Mouse (Mus musculus) testis, adult 2 months (tissue): ENCODE measurements around the gene Mid1. TPM values are rescaled to one million over a fixed set of nuclear protein-coding genes. Genes with fewer than 3 reads are reported as not detected.
"Not testable (repeated sequence)": the region's sequence is repeated elsewhere in the genome, so short reads cannot be mapped to it uniquely, and the experiment has no call there.

Experiments used
- H3K27ac ChIP-seq: fragments of 200-500 bp; 2 replicates; pipeline ENCODE4 v1.5.1; 2012; ENCODE audit warnings: low read depth, low read length; ENCODE audit not compliant: control insufficient read depth, insufficient read depth
- H3K27me3 ChIP-seq: fragments of 200-500 bp; 2 replicates; pipeline ENCODE4 v1.6.1; 2012; ENCODE audit warnings: mild to moderate bottlenecking, low read length, moderate library complexity; ENCODE audit not compliant: control insufficient read depth, insufficient read depth
- H3K36me3 ChIP-seq: fragments of 200-500 bp; 2 replicates; pipeline ENCODE4 v1.6.1; 2012; ENCODE audit warnings: mild to moderate bottlenecking, low read length; ENCODE audit not compliant: control insufficient read depth, insufficient read depth
- H3K4me1 ChIP-seq: fragments of 200-500 bp; 2 replicates; pipeline ENCODE4 v1.6.1; 2012; ENCODE audit warnings: low read length; ENCODE audit not compliant: control insufficient read depth, insufficient read depth
- H3K4me3 ChIP-seq: fragments of 200-500 bp; 2 replicates; pipeline ENCODE4 v1.5.1; 2012; ENCODE audit warnings: low read depth, mild to moderate bottlenecking, low read length, moderate library complexity, mixed read lengths; ENCODE audit not compliant: control insufficient read depth
- polyA plus RNA-seq: library from polyadenylated mRNA; depleted of rRNA; stranded (reverse); fragments of >200 nt; gene quantifications from 2 replicates; pipeline ENCODE4 v1.2.3, GENCODE M21; 2012

Gene Mid1
- polyA plus RNA-seq, 1 experiment = 0.65 TPM

DNA sequence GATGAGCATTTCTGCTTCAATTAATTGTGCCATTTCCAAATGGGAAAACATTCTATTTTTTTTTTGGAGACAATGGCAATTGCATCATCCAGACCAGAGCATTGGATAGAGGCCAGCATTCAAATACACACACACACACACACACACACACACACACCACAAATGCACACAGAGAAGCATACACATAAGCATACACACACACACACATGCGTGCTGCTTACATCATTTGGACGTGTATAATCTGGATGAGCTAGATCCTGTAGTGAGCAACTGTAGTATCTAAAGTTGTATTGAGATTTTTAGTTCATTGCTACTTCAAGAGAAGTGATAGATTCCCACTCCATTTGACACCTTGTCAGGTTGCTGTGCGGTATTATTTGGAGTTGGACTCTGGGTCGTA is 289.5 kb downstream of the Mid1 start:
- not testable (repeated sequence) for H3K36me3 ChIP-seq, H3K27me3 ChIP-seq, H3K4me1 ChIP-seq, H3K4me3 ChIP-seq, H3K27ac ChIP-seq

GRCm38 (mm10) chrX:169974974-169975373 is 290.0 kb downstream of the Mid1 start:
- H3K36me3 ChIP-seq, H3K27me3 ChIP-seq, H3K4me1 ChIP-seq, H3K4me3 ChIP-seq, H3K27ac ChIP-seq: not testable (repeated sequence)

- not testable (repeated sequence) for H3K4me3 ChIP-seq, H3K36me3 ChIP-seq, H3K27ac ChIP-seq, H3K4me1 ChIP-seq, H3K27me3 ChIP-seq
Measured at GRCm38 (mm10) chrX:169975681-169976131, 290.7 kb downstream of the Mid1 start.

DNA sequence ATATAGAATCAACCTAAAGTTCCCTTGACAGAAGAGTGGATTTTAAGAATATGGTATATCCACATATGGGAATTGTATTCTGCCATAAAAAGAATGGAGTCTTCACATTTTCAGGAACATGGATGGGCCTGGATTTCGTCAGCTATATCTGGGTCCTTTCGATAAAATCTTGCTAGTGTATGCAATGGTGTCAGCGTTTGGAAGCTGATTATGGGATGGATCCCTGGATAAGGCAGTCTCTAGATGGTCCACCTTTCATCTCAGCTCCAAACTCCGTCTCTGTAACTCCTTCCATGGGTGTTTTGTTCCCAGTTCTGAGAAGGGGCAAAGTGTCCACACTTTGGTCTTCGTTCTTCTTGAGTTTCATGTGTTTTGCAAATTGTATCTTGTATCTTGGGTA is 291.3 kb downstream of the Mid1 start:
- not testable (repeated sequence) for H3K36me3 ChIP-seq, H3K4me1 ChIP-seq, H3K27ac ChIP-seq

GRCm38 (mm10) chrX:169977856-169978435 is 292.9 kb downstream of the Mid1 start:
- not testable (repeated sequence) for H3K36me3 ChIP-seq, H3K4me1 ChIP-seq

More for the DNA sequence above, 291.3 kb downstream of the Mid1 start:
- not testable (repeated sequence) for H3K27me3 ChIP-seq, H3K4me3 ChIP-seq

GRCm38 (mm10) chrX:169978436-169979381 is 293.7 kb downstream of the Mid1 start:
- H3K27ac ChIP-seq = peak overlapping the region; percentile 5; the same call in 1 of the 2 replicates
- not testable (repeated sequence) for H3K4me3 ChIP-seq, H3K4me1 ChIP-seq, H3K27me3 ChIP-seq, H3K36me3 ChIP-seq

More at GRCm38 (mm10) chrX:169977856-169978435, 292.9 kb downstream of the Mid1 start:
- not testable (repeated sequence) for H3K4me3 ChIP-seq, H3K27me3 ChIP-seq, H3K27ac ChIP-seq

GRCm38 (mm10) chrX:169979461-169980202 is 294.6 kb downstream of the Mid1 start:
- not testable (repeated sequence) for H3K36me3 ChIP-seq, H3K27me3 ChIP-seq, H3K4me3 ChIP-seq, H3K4me1 ChIP-seq
- peak overlapping the region; percentile 19; the same call in 1 of the 2 replicates for H3K27ac ChIP-seq

- H3K27ac ChIP-seq = peak overlapping the region; percentile 60
- not testable (repeated sequence) for H3K36me3 ChIP-seq, H3K4me3 ChIP-seq, H3K27me3 ChIP-seq, H3K4me1 ChIP-seq
Measured at GRCm38 (mm10) chrX:169980203-169980556, 295.2 kb downstream of the Mid1 start.
